Mouse (Mus musculus) stomach, postnatal 0 days (tissue): ENCODE measurements at regions not wholly inside any gene's neighbourhood (a gene's known extent, or its start where the extent isn't known, plus 50 kb on each side); places are given as distances from the start of the nearest gene placed in this dataset.

Source experiments
- CTCF ChIP-seq: IDR thresholded peaks from 2 replicates; pipeline ENCODE4 v1.5.1; 2016; ENCODE audit warnings: antibody characterized with exemption, low read depth, mild to moderate bottlenecking, moderate library complexity
- EP300 ChIP-seq: optimal IDR thresholded peaks from 2 replicates; pipeline ENCODE3; 2016; ENCODE audit warnings: antibody characterized with exemption

- TF ChIP-seq CTCF (no peak), EP300 (no peak)
Observed at GRCm38 (mm10) chr10:92605646-92606045, 116.6 kb downstream of the Nedd1 start.
